Mouse (Mus musculus): Measurements from ENCODE around the gene Cpsf4l. TPM values are rescaled to one million over a fixed set of nuclear protein-coding genes. Genes with fewer than 3 reads are reported as not detected.
A peak's percentile ranks its signal among the peaks of the same experiment; 100 is the strongest.

Gene Cpsf4l
- total RNA-seq, 2 experiments from 2014 or later: not detected

GRCm38 (mm10) chr11:113705966-113706652, 3.7 kb downstream of the Cpsf4l start:
- no peak for DNase-seq (ENCODE audit: low spot score in 2 of 2)

DNA sequence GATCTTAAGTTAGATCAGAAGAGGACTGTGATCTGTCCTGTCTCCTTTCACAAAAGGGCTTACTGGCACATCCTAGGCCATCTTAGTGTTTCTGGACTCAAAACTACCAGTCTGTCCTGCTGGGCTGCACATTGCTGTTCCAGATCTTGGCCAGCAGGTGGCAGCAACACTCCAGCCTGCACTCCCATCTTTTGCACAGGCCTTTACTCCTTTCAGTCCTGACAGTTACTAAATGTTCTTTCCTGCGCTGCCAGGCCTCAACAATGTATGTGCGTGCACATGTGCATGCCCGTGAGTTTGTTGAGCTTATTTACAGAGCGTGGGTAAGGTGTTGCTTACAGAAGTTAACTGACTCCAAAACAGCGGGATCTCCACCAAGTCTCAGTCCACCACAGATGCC, 6.1 kb downstream of the Cpsf4l start:
- peak; percentile 57 to 67 for DNase-seq (ENCODE audit: low spot score in 2 of 2)

- no peak for DNase-seq (ENCODE audit: low spot score in 2 of 2)
Measured at GRCm38 (mm10) chr11:113699643-113700042, 10.2 kb downstream of the Cpsf4l start.

- no peak for DNase-seq (ENCODE audit: low spot score in 2 of 2)
Measured at GRCm38 (mm10) chr11:113698013-113698545, 11.7 kb downstream of the Cpsf4l start.

- no peak for DNase-seq (ENCODE audit: low spot score in 2 of 2)
Measured at GRCm38 (mm10) chr11:113697571-113697970, 12.2 kb downstream of the Cpsf4l start.

DNA sequence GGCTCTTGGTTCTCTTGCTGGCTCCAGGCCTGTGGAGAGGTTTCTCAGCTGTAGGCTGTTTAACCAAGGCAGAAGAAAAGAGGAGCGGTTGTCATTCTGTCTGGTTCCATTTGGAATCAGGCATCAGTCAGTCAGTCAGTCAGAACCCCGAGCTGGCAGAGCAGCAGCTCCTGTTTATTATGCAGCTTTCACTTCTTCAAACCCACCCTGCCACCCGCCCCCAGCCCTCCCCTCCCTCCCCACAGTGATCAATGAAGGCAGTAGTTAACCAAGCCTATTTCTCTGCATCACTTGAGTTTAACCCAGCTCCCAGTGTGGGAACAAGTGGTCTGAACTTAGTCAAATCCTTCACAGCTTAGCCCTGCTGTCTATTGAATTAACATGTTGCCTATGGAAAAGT, 18.0 kb downstream of the Cpsf4l start:
- no peak for DNase-seq (ENCODE audit: low spot score in 2 of 2)

GRCm38 (mm10) chr11:113691318-113691717, 18.5 kb downstream of the Cpsf4l start:
- no peak for DNase-seq (ENCODE audit: low spot score in 2 of 2)

- no peak for DNase-seq (ENCODE audit: low spot score in 2 of 2)
Measured at GRCm38 (mm10) chr11:113690506-113690905, 19.3 kb downstream of the Cpsf4l start.

- DNase-seq (ENCODE audit: low spot score in 2 of 2): no peak
Measured at GRCm38 (mm10) chr11:113687031-113687430, 22.8 kb downstream of the Cpsf4l start.

DNA sequence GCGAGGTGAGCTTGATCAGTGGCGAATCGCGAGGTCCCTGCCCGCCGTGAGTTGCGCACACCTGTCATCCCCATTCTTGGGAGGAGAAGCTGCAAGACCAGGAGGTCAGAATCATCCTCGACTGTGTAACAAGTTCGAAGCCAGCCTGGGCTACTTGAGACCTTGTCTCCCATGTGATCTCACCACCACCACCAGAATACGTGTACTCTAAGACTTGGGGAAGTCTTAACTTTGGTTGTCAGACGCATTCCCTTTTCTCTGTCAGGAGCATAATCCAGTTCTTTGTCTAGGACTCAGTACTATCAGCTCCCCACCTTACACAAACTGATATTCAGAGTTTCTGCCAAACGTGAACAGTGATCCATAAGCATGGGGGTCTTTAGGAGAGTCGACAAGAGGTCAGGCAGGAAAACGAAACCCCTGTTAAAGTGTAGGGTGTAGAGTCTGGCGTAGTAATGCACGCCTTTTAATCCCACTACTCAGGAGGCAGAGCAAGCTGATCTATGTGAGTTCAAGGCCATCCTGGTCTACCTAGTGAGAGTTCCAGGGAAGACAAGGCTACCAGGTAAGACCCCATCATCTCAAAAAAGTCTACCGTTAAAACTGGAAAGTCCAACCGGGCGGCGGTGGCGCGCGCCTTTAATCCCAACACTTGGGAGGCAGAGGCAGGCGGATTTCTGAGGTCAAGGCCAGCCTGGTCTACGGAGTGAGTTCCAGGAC, 24.9 kb downstream of the Cpsf4l start:
- DNase-seq (ENCODE audit: low spot score in 2 of 2): no peak

- DNase-seq (ENCODE audit: low spot score in 2 of 2): peak; percentile 78 to 94
Measured at GRCm38 (mm10) chr11:113683957-113684706, 25.7 kb downstream of the Cpsf4l start, which contains the start of the genes Fam104a and D11Wsu47e. Gene Fam104a (minus strand): TSS chr11:113684155. Gene D11Wsu47e (plus strand): TSS chr11:113684412.

DNA sequence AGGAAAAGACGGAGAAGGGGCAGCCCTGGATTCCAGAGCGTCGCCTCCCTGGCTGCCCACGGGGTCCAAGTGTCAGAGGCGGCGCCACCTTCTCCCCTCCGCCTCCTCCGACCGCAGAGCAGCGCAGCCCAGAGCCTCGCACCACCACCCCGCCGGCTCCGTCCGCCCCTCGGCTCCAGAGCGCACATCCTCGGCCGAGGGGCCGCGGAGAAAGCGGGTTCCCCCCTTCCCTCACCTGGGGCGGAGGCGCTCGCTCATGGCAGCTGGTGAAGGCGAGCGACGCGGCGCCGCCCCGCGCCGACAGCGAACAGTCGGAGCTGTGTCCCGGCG, 26.2 kb downstream of the Cpsf4l start:
- DNase-seq (ENCODE audit: low spot score in 2 of 2): no peak

- DNase-seq (ENCODE audit: low spot score in 2 of 2): peak; percentile 42 to 66
Measured at GRCm38 (mm10) chr11:113682897-113683626, 26.8 kb downstream of the Cpsf4l start.

GRCm38 (mm10) chr11:113681979-113682378, 27.8 kb downstream of the Cpsf4l start:
- no peak for DNase-seq (ENCODE audit: low spot score in 2 of 2)

GRCm38 (mm10) chr11:113680954-113681353, 28.9 kb downstream of the Cpsf4l start:
- no peak for DNase-seq (ENCODE audit: low spot score in 2 of 2)

DNA sequence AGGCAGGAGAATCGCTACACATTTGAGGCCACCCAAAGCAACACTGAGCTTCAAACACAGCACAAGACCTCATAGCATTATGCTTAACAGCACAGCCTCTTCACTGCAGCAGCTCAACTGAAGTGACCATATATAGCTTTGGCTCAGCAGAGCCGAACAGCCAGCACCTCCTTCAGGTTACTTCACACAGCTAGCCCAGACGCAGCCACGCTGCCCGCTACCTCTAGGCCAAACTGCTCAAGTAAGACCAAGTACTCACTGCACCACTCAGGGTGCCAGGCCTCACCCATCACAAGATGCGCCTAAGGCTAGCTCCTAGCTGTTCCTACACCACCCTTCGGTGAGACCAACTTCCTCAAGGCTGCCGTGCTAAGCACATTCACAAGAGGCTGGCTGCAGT, 31.4 kb downstream of the Cpsf4l start:
- no peak for DNase-seq (ENCODE audit: low spot score in 2 of 2)

GRCm38 (mm10) chr11:113677378-113677777, 32.4 kb downstream of the Cpsf4l start:
- DNase-seq (ENCODE audit: low spot score in 2 of 2): no peak

DNA sequence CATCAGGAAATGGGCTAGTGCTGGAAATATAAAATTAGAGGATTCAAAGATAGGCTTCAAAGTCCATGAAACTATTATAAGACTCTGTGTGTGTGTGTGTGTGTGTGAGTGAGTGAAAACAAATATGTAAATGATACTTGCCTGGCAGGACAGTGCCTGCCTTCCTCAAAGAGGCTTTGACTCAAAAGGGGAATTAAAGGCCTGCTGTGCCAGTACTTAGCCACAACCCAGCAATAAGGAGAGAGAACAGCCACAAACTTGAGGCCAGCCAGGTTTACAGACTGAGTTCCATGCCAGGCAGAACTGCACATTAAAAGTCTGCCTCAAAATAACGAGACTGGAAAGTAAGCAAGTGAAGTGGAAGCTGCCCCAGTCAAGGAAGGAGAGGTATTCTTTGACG, 33.0 kb downstream of the Cpsf4l start:
- DNase-seq (ENCODE audit: low spot score in 2 of 2): no peak

GRCm38 (mm10) chr11:113674595-113674994, 35.2 kb downstream of the Cpsf4l start:
- DNase-seq (ENCODE audit: low spot score in 2 of 2): no peak

DNA sequence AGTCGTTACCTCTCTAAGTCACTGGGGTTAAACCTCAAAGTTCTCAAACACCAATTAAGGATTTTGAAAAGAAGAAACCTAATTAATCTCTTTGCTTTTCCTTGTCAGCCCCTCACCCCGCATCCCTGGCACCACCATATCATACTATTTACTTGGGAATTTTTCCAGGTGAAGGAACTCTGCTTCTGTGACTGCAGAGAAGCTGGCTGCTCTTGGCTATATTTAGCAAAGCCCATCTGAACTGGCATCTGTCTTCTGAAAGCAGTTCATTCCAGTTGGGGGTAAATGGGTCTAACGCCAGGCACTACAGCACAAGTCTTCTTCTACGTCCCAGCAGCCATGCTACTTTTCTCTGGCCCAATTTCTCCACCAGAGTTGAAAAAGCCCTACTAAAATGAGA, 36.2 kb downstream of the Cpsf4l start:
- DNase-seq (ENCODE audit: low spot score in 2 of 2): no peak

GRCm38 (mm10) chr11:113669711-113670110, 40.1 kb downstream of the Cpsf4l start:
- DNase-seq (ENCODE audit: low spot score in 2 of 2): no peak

All from gastrocnemius, postnatal 4 days (tissue).